Mouse (Mus musculus): ENCODE measurements at regions not wholly inside any gene's neighbourhood (a gene's known extent, or its start where the extent isn't known, plus 50 kb on each side); places are given as distances from the start of the nearest gene placed in this dataset.

DNA sequence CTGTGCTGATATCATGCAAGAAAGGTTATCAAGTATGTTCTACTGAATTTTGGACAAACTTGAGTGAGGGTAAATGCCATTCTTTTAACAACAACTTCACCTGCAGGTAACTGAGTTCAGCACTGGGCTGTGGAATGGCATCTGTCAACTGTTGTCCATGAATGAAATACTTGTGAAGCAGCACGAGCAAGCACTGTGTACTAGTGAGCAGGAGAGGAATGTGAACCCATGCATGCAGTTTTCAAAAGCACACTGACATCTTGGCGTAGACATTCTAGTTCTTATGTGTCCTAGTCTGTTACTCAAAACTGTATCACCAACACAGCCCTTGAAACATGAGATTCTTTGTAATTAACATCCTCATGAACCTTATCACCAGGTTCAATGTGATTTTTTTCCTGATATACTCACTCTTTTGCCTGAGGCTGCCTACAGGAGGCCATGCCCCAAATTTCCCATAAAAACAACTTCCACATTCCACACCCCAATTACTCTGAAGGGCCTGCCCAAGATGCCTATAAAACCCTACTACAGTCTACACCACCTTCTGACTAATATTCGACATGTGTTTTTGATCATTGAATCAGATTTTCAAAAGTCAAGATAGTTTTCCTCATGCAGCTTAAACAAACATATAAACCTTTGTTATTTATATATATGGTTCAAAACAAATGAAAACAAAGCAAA is 892.8 kb upstream of the 2610301B20Rik start:
- TF ChIP-seq CTCF (IDR thresholded peaks at IDR 0.05; ENCODE audit: borderline replicate concordance, extremely low read depth, insufficient read depth, insufficient read length) (no peak), POLR2A (IDR thresholded peaks at IDR 0.05; ENCODE audit: borderline replicate concordance, extremely low read depth, insufficient read depth, insufficient read length, poor library complexity, severe bottlenecking) (no peak)
